Mouse (Mus musculus): ENCODE data around the gene Col8a2. TPM values are rescaled to one million over a fixed set of nuclear protein-coding genes. Genes with fewer than 3 reads are reported as not detected.

Gene Col8a2
- polyA plus RNA-seq, 1 experiment from 2014 or later: 0.71 TPM

DNA sequence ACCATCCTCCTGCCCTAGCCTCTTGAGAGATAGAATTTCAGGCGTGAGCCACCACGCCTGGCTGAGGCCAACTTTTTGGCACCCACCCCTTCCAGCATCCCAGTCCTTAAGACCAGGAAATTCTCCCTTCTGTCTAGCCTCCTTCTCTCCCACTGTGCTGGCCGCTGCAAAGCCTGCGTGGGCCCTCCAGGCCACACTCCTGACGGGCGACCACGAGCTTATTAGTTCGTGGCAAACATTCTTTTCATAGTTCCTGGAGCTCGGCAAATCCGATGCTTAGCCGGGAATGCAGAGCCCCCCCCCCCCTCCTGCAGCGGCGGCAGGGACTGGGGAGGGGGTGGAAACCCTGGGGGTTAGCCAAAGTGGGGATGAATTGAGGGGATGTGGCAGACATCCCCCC lies 4.6 kb downstream of the Col8a2 start:
- H3K4me1 ChIP-seq (ENCODE audit: control insufficient read depth, low read depth, low read length): peaks cover 2% of the 10 kb centered on the region
- H3K36me3 ChIP-seq (ENCODE audit: control insufficient read depth, insufficient read depth): no peaks in the 10 kb centered on the region
- H3K9ac ChIP-seq (ENCODE audit: low read depth, low read length): no peak overlapping the region
- no peaks in the 10 kb centered on the region for H3K9me3 ChIP-seq (replicated peaks; ENCODE audit: control insufficient read depth, low read length)
- no peak for ATAC-seq (ENCODE audit: low read depth)
- H3K4me2 ChIP-seq (ENCODE audit: low read depth, low read length): no peak overlapping the region
- H3K27ac ChIP-seq (ENCODE audit: low read length): no peak overlapping the region
- no peak overlapping the region for H3K4me3 ChIP-seq (ENCODE audit: low read depth, low read length)
- 48% methylated on average over 13 of the region's 13 CpGs for WGBS (ENCODE audit: insufficient replicate concordance)
- H3K27me3 ChIP-seq (ENCODE audit: control insufficient read depth, insufficient read depth, low read depth, low read length): peaks cover 32% of the 10 kb centered on the region

DNA sequence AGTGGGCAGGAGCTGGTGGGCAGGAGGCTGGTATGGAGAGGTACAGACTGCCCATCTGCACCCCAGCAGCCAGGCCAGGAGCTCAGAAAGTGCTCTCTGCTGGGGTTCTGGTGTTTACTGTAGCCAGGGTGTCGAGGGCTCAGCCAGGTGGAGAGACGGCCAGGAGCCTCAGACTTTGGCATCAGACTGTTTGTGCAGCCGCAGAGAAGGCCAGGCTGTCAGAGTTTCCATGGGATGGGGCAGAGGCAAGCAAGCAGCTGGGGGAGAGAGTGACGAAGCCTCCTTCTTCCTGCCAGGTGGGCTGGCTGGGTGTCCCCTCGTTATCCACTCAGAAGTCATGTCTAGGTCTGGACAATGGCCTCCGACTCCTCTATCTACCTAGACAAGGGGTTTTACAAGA lies 8.6 kb downstream of the Col8a2 start:
- Histone ChIP-seq H3K36me3 (ENCODE audit: control insufficient read depth, insufficient read depth) (no peaks in the 10 kb centered on the region), H3K27ac (ENCODE audit: low read length) (no peak overlapping the region), H3K4me3 (ENCODE audit: low read depth, low read length) (no peak overlapping the region), H3K27me3 (ENCODE audit: control insufficient read depth, insufficient read depth, low read depth, low read length) (peaks cover 32% of the 10 kb centered on the region), H3K9ac (ENCODE audit: low read depth, low read length) (no peak overlapping the region), H3K4me1 (ENCODE audit: control insufficient read depth, low read depth, low read length) (peaks cover 4% of the 10 kb centered on the region), H3K4me2 (ENCODE audit: low read depth, low read length) (no peak overlapping the region), H3K9me3 (replicated peaks; ENCODE audit: control insufficient read depth, low read length) (no peaks in the 10 kb centered on the region)
- 49% methylated on average over 6 of the region's 6 CpGs for WGBS (ENCODE audit: insufficient replicate concordance)
- ATAC-seq (ENCODE audit: low read depth): peak; percentile 64

DNA sequence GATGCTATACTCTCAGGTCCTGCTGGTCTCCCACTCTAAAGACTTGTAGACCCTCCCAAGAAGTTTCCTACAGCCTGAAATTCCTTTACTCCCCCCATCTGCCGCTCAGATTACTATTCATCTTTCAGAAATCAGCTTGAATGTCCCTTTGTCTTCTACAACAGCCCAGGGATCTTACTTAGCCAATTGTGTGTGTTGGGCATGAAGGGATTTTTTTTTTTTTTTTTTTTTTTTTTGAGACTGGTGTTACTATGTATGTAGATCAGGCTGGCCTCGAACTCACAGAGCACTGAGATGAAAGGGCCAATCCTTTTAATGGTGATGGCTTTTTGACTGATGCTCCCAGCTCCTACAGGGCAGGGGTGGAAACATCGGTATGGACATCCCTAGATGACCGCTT lies 9.3 kb downstream of the Col8a2 start:
- 35% methylated on average over 4 of the region's 4 CpGs for WGBS (ENCODE audit: insufficient replicate concordance)
- Histone ChIP-seq H3K9ac (ENCODE audit: low read depth, low read length) (no peak overlapping the region), H3K27me3 (ENCODE audit: control insufficient read depth, insufficient read depth, low read depth, low read length) (peaks cover 40% of the 10 kb centered on the region), H3K9me3 (replicated peaks; ENCODE audit: control insufficient read depth, low read length) (no peaks in the 10 kb centered on the region), H3K27ac (ENCODE audit: low read length) (no peak overlapping the region), H3K36me3 (ENCODE audit: control insufficient read depth, insufficient read depth) (no peaks in the 10 kb centered on the region), H3K4me1 (ENCODE audit: control insufficient read depth, low read depth, low read length) (peaks cover 4% of the 10 kb centered on the region), H3K4me3 (ENCODE audit: low read depth, low read length) (no peak overlapping the region), H3K4me2 (ENCODE audit: low read depth, low read length) (no peak overlapping the region)
- no peak for ATAC-seq (ENCODE audit: low read depth)

DNA sequence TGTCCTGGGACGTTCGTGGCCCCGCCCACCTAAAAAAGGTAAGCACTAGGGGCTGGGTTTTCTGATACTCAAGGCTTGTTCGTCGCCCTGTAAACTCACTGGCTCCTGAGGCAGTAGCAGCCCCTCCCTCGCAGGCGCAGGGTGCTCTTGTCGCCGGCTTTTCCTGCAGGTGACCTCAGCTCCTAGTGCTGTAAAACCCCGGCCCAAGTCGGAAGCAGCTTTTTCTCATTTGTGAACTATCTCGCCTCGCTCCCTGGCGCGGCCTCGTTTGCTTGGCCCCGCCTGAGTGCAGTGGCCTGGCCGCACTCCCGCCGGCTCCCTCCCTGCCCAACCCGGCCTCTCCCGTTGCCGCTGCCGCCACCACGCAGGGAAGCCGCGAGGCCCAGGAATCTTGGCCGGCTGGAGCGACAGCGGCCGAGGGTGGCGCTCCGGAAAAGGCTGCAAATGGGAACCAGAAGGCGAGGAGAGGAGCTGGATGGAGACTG lies 10.1 kb downstream of the Col8a2 start:
- peaks cover 4% of the 10 kb centered on the region for H3K4me1 ChIP-seq (ENCODE audit: control insufficient read depth, low read depth, low read length)
- peaks cover 47% of the 10 kb centered on the region for H3K27me3 ChIP-seq (ENCODE audit: control insufficient read depth, insufficient read depth, low read depth, low read length)
- H3K27ac ChIP-seq (ENCODE audit: low read length): no peak overlapping the region
- no peaks in the 10 kb centered on the region for H3K36me3 ChIP-seq (ENCODE audit: control insufficient read depth, insufficient read depth)
- H3K4me3 ChIP-seq (ENCODE audit: low read depth, low read length): peak overlapping the region; percentile 27; the same call in 1 of the 2 replicates
- no peak for ATAC-seq (ENCODE audit: low read depth)
- H3K9ac ChIP-seq (ENCODE audit: low read depth, low read length): 0 out of 2 replicates have a peak overlapping the region, but pooled peaks have one; percentile 8
- WGBS (ENCODE audit: insufficient replicate concordance): 2% methylated on average over 34 of the region's 34 CpGs
- no peaks in the 10 kb centered on the region for H3K9me3 ChIP-seq (replicated peaks; ENCODE audit: control insufficient read depth, low read length)
- peak overlapping the region; percentile 53 for H3K4me2 ChIP-seq (ENCODE audit: low read depth, low read length)

DNA sequence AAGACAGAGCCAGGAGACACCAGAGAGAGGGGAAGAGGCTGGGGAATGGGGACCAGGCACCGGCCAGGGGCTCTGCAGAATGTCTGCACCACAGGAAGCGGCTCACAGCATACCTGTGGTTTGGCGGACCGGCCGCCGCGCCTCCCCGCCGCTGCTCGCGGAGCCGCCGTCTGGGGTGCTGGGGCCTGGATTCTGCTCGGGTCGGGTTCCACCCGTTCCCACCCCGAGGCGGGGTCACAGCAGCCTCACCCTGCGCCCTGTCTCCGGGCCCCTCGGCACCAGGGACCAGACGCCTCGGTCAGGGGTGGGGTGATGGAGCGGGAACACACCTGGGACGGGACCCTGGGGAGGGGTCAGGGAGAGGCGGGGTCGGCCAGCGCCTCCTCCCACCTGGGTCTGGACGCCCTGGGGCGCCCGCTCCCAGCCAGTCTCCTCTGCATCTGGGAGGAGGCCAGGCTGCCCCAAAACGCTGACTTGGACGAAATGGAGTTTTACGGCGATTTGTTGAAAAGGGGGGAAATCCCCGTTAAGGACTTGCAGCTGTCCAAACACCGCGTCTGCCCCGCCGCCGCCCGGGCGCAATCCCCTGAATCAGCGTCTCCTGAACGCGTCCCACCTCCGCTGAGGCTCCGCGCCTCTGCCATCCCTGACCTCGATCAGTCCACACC lies 14.5 kb downstream of the Col8a2 start:
- Histone ChIP-seq H3K27ac (ENCODE audit: low read length) (no peak overlapping the region), H3K36me3 (ENCODE audit: control insufficient read depth, insufficient read depth) (no peaks in the 10 kb centered on the region), H3K4me3 (ENCODE audit: low read depth, low read length) (peak overlapping the region; percentile 24), H3K4me2 (ENCODE audit: low read depth, low read length) (peak overlapping the region; percentile 42), H3K4me1 (ENCODE audit: control insufficient read depth, low read depth, low read length) (peaks cover 4% of the 10 kb centered on the region), H3K27me3 (ENCODE audit: control insufficient read depth, insufficient read depth, low read depth, low read length) (peaks cover 60% of the 10 kb centered on the region), H3K9me3 (replicated peaks; ENCODE audit: control insufficient read depth, low read length) (no peaks in the 10 kb centered on the region; the same call in 1 of the 2 replicates), H3K9ac (ENCODE audit: low read depth, low read length) (no peak overlapping the region)
- no peak for ATAC-seq (ENCODE audit: low read depth)
- WGBS (ENCODE audit: insufficient replicate concordance): 2% methylated on average over 50 of the region's 50 CpGs

DNA sequence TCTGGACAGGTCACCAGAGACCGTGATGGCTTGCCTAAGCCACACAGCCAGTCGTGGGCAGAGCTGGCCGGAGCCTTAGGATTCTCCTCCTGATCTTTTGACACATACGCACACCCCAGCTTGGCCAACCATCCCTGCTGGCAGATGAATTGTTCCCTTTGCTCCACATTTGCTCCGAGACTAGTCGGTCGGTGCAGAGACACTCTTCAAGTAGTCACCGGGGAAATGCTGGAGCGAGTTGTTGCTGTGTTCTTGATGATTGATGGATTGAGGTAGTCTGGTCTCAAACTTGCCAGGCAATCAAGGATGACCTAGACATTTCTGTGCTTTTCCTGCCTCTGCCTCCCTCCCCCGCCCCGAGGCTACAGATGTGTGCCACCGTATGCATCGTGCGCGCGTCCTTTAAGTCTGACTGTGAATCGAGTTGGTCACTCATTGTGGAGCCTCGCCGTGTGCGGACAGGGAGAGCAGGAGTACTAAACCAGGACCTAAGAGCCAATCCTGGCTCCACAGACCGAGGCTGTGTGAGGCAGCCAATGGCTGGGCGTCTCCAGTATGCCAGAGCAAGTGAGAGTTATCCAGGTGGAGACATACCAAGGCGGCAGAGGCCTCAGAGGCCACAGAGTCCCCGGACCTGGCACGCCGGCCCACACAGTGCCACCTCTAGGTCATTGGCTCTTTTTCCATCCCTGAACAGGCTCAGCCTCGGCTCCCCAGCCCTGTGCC lies 15.2 kb downstream of the Col8a2 start:
- no peak overlapping the region for H3K4me3 ChIP-seq (ENCODE audit: low read depth, low read length)
- H3K4me1 ChIP-seq (ENCODE audit: control insufficient read depth, low read depth, low read length): peaks cover 4% of the 10 kb centered on the region
- H3K27me3 ChIP-seq (ENCODE audit: control insufficient read depth, insufficient read depth, low read depth, low read length): peaks cover 53% of the 10 kb centered on the region
- 7% methylated on average over 27 of the region's 27 CpGs for WGBS (ENCODE audit: insufficient replicate concordance)
- no peak overlapping the region for H3K27ac ChIP-seq (ENCODE audit: low read length)
- ATAC-seq (ENCODE audit: low read depth): no peak
- no peak overlapping the region for H3K9ac ChIP-seq (ENCODE audit: low read depth, low read length)
- 0 out of 2 replicates have a peak overlapping the region, but pooled peaks have one; percentile 42 for H3K4me2 ChIP-seq (ENCODE audit: low read depth, low read length)
- no peaks in the 10 kb centered on the region for H3K36me3 ChIP-seq (ENCODE audit: control insufficient read depth, insufficient read depth)
- no peaks in the 10 kb centered on the region; the same call in 1 of the 2 replicates for H3K9me3 ChIP-seq (replicated peaks; ENCODE audit: control insufficient read depth, low read length)

DNA sequence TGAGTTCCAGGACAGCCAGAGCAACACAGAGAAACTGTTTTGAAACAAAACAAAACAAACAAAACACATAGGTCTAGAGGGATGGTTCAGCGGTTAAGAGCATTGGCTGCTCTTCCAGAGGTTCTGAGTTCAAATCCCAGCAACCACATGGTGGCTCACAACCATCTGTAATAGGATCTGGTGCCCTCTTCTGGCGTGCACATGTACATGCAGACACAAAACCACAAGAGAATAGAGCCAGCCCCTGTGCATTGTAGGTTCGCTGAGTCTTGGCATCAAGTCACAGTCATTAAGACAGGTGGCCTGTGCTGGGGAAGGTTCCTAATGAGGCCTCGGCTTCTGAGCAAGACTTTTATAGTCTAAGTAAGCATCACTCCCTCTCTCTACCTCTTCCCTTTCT lies 17.3 kb downstream of the Col8a2 start:
- H3K36me3 ChIP-seq (ENCODE audit: control insufficient read depth, insufficient read depth): no peaks in the 10 kb centered on the region

DNA sequence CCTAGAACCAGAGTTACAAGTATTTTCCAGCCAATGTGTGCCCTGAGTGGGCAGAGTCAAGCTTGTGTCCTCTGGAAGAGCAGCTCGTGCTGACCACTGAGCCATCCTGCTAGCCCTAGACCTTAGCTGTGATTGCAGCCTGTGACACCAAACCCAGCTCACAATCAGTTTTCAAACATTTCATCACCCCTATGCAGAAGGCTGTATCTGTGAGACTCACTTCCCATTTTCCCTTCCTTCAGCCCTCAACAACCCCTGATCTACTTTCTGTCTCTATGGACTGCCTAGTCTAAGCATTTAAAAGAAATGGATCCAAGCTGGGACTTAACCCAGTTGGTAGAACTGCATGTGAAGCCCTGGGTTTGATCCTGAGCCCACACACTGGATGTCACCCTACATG lies 18.8 kb downstream of the Col8a2 start:
- no peak for ATAC-seq (ENCODE audit: low read depth)
- 51% methylated on average over 1 of the region's 1 CpGs for WGBS (ENCODE audit: insufficient replicate concordance)
- Histone ChIP-seq H3K4me2 (ENCODE audit: low read depth, low read length) (no peak overlapping the region), H3K36me3 (ENCODE audit: control insufficient read depth, insufficient read depth) (no peaks in the 10 kb centered on the region), H3K4me1 (ENCODE audit: control insufficient read depth, low read depth, low read length) (peaks cover 3% of the 10 kb centered on the region), H3K27me3 (ENCODE audit: control insufficient read depth, insufficient read depth, low read depth, low read length) (peaks cover 29% of the 10 kb centered on the region), H3K4me3 (ENCODE audit: low read depth, low read length) (no peak overlapping the region), H3K9ac (ENCODE audit: low read depth, low read length) (no peak overlapping the region), H3K9me3 (replicated peaks; ENCODE audit: control insufficient read depth, low read length) (no peaks in the 10 kb centered on the region; the same call in 1 of the 2 replicates), H3K27ac (ENCODE audit: low read length) (no peak overlapping the region)

More for the DNA sequence above, 17.3 kb downstream of the Col8a2 start:
- H3K9ac ChIP-seq (ENCODE audit: low read depth, low read length): no peak overlapping the region
- no peak for ATAC-seq (ENCODE audit: low read depth)
- no peak overlapping the region for H3K4me2 ChIP-seq (ENCODE audit: low read depth, low read length)
- H3K4me3 ChIP-seq (ENCODE audit: low read depth, low read length): no peak overlapping the region
- H3K4me1 ChIP-seq (ENCODE audit: control insufficient read depth, low read depth, low read length): no peaks in the 10 kb centered on the region; the same call in none of the 2 replicates
- no peaks in the 10 kb centered on the region; the same call in 1 of the 2 replicates for H3K9me3 ChIP-seq (replicated peaks; ENCODE audit: control insufficient read depth, low read length)
- WGBS (ENCODE audit: insufficient replicate concordance): 52% methylated on average over 4 of the region's 4 CpGs
- no peak overlapping the region for H3K27ac ChIP-seq (ENCODE audit: low read length)
- peaks cover 40% of the 10 kb centered on the region for H3K27me3 ChIP-seq (ENCODE audit: control insufficient read depth, insufficient read depth, low read depth, low read length)

DNA sequence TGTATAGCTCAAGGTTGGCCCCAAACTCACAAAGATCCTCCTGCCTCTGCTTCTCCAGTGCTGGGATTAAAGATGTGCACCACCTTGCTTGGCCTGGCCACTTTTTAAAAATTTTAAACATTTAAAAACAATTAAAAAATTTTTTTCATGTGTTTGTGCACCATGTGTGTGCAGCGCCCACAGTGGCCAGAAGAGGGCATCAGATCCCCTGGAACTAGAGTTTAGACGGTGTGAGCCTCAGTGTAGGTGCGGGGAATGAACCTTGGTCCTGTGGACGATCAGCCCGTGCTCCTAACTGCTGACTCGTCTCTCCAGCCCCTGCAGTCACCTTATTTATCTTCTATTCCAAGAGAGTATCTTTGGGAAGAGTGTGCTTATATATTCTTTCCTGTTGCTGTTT lies 19.5 kb downstream of the Col8a2 start:
- H3K4me3 ChIP-seq (ENCODE audit: low read depth, low read length): no peak overlapping the region
- H3K27me3 ChIP-seq (ENCODE audit: control insufficient read depth, insufficient read depth, low read depth, low read length): peaks cover 23% of the 10 kb centered on the region
- no peak for ATAC-seq (ENCODE audit: low read depth)
- H3K4me2 ChIP-seq (ENCODE audit: low read depth, low read length): no peak overlapping the region
- no peak overlapping the region for H3K27ac ChIP-seq (ENCODE audit: low read length)
- peaks cover 3% of the 10 kb centered on the region for H3K4me1 ChIP-seq (ENCODE audit: control insufficient read depth, low read depth, low read length)
- H3K9ac ChIP-seq (ENCODE audit: low read depth, low read length): no peak overlapping the region
- no peaks in the 10 kb centered on the region; the same call in 1 of the 2 replicates for H3K9me3 ChIP-seq (replicated peaks; ENCODE audit: control insufficient read depth, low read length)
- 71% methylated on average over 6 of the region's 6 CpGs for WGBS (ENCODE audit: insufficient replicate concordance)
- no peaks in the 10 kb centered on the region for H3K36me3 ChIP-seq (ENCODE audit: control insufficient read depth, insufficient read depth)

Measured in liver, embryonic 16.5 days (tissue).